Mouse (Mus musculus): ENCODE data around the gene Oxnad1.
"Not testable (repeated sequence)": the region's sequence is repeated elsewhere in the genome, so short reads cannot be mapped to it uniquely, and the experiment has no call there.

The Oxnad1 gene

DNA sequence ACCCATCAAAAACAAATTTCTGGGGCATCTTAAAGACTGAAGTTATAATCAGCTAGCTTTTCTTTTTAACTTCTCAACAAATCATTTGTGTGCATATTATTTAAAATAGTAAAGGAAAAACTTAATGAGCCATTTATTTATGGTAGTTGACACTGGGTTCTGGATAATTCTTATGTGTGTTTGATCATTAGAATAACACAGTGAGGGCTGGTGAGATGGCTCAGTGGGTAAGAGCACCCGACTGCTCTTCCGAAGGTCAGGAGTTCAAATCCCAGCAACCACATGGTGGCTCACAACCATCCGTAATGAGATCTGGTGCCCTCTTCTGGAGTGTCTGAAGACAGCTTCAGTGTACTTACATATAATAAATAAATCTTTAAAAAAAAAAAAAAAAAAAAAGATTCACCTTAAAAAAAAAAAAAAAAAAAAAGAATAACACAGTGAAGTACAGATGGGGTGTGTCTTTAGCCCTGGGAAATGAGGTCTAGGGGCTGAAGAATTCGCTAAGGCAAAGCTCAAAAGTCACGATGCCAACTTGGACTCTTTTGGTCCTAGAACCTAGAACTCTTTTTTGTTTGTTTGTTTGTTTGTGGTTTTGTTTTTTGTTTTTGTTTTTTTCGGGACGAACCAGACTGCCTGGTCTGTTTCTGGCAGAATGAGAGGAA lies 2.5 kb downstream of the Oxnad1 start:
- in situ Hi-C loops (cut with MboI, MseI) = loop anchor here (5.0 kb wide), 1 partner anchor 70 kb away; the partner anchor contains the start of gene Ncoa4

DNA sequence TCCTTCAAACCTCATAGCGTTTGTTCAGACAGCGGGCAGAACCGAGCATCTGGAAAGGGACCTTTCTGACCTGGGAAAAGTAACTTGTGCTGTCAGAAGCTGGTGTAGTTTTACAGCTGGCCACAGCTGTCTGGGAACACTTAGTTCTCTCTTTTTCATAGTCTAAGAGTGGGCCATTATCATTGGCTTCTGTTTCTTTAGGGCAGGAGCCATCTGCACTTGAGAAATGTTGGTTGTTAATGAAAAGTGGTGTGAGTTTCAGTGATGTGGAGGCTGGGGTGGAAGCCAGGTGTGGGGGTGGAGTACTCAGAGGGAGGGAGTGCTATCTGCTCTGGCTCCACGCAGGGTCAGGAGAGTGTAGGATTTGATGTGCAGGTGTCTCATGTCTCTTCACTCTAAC lies 6.0 kb downstream of the Oxnad1 start:
- in situ Hi-C loops (cut with MboI, MseI) = no loop called here

DNA sequence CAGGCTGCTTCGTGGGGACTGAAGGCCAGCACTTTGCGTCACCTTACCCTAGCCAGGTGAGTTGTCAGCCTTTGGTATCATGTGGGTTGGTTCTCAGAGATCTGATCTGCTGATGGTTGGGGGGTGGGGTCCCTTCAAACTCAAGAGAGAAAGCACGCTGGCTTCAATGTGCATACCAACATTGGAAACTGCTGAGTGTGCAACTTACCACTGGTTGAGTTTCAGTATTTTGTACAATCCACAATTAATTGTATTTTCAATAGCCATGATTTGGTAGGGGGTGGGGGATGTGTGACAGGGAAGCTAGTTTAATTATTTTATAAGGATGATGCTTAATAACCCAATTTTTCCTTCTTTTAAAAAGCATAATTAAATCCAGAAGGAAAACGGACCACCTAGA lies 6.5 kb downstream of the Oxnad1 start:
- in situ Hi-C loops (cut with MboI, MseI) = no loop called here

GRCm38 (mm10) chr14:32093018-32093417 lies 7.8 kb downstream of the Oxnad1 start:
- in situ Hi-C loops (cut with MboI, MseI) = no loop called here

GRCm38 (mm10) chr14:32093500-32094117 lies 8.4 kb downstream of the Oxnad1 start:
- in situ Hi-C loops (cut with MboI, MseI) = no loop called here

GRCm38 (mm10) chr14:32095646-32096045 lies 10.5 kb downstream of the Oxnad1 start:
- in situ Hi-C loops (cut with MboI, MseI) = no loop called here

- in situ Hi-C loops (cut with MboI, MseI) = no loop called here
These were observed 11.6 kb downstream of the Oxnad1 start for GRCm38 (mm10) chr14:32096740-32097139.

- in situ Hi-C loops (cut with MboI, MseI) = no loop called here
These were observed 12.5 kb downstream of the Oxnad1 start for GRCm38 (mm10) chr14:32097691-32098090.

DNA sequence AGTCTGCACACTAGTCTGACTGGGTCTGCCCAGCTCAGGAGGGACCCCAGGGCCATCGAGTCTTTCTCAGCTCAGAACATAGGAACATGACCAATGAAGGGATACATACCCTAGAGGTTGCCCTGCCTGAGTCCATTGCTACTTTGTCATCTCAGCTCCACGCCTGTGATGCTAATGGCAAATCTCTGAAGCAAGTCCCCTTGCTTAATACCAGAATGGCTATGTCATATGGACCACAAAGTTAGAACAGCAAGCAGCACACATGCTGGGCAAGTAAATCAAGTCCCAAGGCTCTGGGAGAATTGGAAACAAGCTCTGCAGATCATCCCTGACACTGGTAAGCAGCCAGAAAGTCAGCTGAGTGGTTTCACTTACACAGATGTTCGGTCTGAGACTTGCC lies 13.8 kb downstream of the Oxnad1 start:
- in situ Hi-C loops (cut with MboI, MseI) = no loop called here

GRCm38 (mm10) chr14:32103556-32103955 lies 18.4 kb downstream of the Oxnad1 start:
- in situ Hi-C loops (cut with MboI, MseI) = no loop called here

- in situ Hi-C loops (cut with MboI, MseI) = no loop called here
These were observed 20.5 kb downstream of the Oxnad1 start for GRCm38 (mm10) chr14:32105663-32106062.

DNA sequence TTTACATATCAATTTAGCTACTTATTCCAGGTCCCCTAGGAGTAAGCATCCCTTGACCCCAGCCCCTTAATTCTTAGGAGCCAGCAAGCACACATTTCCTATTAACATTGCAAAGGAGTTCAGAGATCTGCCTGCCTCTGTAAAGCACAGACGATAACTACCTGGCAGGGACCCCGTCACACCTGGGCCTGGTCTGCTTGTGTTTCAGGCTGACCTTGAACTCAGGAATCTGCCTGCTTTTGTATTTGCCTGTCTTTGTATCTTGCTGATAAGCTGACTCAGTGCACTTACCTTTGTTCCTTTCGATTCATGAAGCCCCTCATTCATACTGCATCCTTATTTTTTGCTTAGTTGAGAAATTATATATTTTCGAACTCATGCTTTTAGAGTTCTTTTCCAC lies 21.7 kb downstream of the Oxnad1 start:
- in situ Hi-C loops (cut with MboI, MseI) = no loop called here

- in situ Hi-C loops (cut with MboI, MseI) = not testable (repeated sequence)
These were observed 26.9 kb downstream of the Oxnad1 start for GRCm38 (mm10) chr14:32112124-32112523.

- in situ Hi-C loops (cut with MboI, MseI) = no loop called here
These were observed 36.1 kb downstream of the Oxnad1 start for GRCm38 (mm10) chr14:32120940-32121919.

DNA sequence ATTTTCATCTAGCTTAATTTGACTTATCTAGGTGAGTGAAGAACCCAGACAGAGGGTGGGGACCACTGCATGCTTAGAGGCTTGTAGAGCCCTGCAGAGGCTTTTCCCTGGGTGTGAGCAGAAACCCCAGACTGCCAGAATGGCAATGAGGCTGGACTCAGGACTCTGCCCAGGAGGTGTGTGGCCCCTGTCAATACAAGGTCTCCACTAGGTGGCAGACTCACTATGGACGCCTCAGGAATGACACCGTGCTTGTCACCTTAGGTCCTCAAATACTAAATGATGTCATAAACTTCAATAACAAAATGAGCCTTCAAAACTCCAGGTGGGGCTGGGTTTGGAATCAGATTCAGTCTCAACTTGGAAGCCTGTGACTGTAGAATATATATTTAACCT lies 36.7 kb downstream of the Oxnad1 start:
- in situ Hi-C loops (cut with MboI, MseI) = no loop called here

GRCm38 (mm10) chr14:32124261-32124660 lies 39.1 kb downstream of the Oxnad1 start:
- in situ Hi-C loops (cut with MboI, MseI) = no loop called here

DNA sequence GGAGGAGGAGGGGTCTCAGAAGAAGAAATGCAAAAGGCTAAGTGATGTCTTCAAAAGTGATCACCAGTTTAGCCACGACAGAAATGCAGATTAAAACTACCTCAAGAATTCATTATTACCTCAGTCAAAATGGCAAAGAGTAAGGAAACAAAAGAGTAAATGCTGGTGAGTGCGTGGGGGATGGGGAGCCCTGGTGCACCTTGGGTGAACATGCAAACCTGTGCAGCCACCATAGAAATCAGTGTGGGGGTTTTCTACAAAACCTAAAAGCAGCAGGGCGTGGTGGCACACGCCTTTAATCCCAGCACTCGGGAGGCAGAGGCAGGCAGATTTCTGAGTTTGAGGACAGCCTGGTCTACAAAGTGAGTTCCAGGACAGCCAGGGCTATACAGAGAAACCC lies 40.1 kb downstream of the Oxnad1 start:
- in situ Hi-C loops (cut with MboI, MseI) = not testable (repeated sequence)

GRCm38 (mm10) chr14:32128409-32128808 lies 43.2 kb downstream of the Oxnad1 start:
- in situ Hi-C loops (cut with MboI, MseI) = no loop called here

GRCm38 (mm10) chr14:32131836-32132235 lies 46.7 kb downstream of the Oxnad1 start:
- in situ Hi-C loops (cut with MboI, MseI) = no loop called here

DNA sequence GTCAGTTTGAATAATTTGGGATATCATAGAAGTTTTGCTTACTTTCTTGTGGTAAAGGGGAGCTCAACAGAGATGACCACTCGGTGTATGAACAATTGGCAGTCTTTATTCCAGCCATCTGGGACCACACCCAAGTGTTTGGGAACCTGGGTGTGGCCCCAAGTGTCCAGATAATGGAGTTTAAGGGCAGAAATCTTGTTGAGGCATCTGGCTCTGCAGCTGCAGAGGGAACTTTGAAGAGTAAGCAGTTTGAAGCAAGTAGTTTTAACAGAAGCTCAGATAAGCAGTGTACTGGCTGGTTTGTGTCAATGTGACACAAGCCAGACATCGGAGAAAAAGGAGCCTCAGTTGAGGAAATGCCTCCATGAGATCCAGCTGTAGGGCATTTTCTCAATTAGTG lies 49.1 kb downstream of the Oxnad1 start:
- in situ Hi-C loops (cut with MboI, MseI) = no loop called here

- in situ Hi-C loops (cut with MboI, MseI) = not testable (repeated sequence)
These were observed 51.3 kb downstream of the Oxnad1 start for GRCm38 (mm10) chr14:32136467-32136866.

GRCm38 (mm10) chr14:32140359-32140965 lies 55.3 kb downstream of the Oxnad1 start:
- in situ Hi-C loops (cut with MboI, MseI) = no loop called here
